Mouse (Mus musculus): ENCODE data around the gene Fbxo6. TPM values are rescaled to one million over a fixed set of nuclear protein-coding genes. Genes with fewer than 3 reads are reported as not detected.

Gene Fbxo6
- 0.88 TPM for polyA plus RNA-seq (2014; fragmentation: Illumina TruSeq; extraction: RNeasy Lipid Tissue Mini Kit (QIAGEN cat#74804); ENCODE audit: low read depth, low replicate concordance)

GRCm38 (mm10) chr4:148151267-148152168 lies at the start of gene Fbxo6:
TSS of gene Fbxo6 (minus strand) at chr4:148152140.

GRCm38 (mm10) chr4:148160436-148161390 lies 8.8 kb upstream of the Fbxo6 start, which contains the start of the genes Fbxo44 and Fbxo2:
TSS of gene Fbxo44 (minus strand) at chr4:148160482.
TSS of gene Fbxo2 (plus strand) at chr4:148160621.

GRCm38 (mm10) chr4:148130561-148131413 lies 21.2 kb downstream of the Fbxo6 start, which contains the start of gene Draxin:
TSS of gene Draxin (minus strand) at chr4:148130698.

GRCm38 (mm10) chr4:148130133-148130532 lies 21.8 kb downstream of the Fbxo6 start, which contains the start of gene Mad2l2:
TSS of gene Mad2l2 (plus strand) at chr4:148130384.

Other genes with a start within 250 kb of the Fbxo6 start
- gene Mfn2, start 247.4 kb downstream of the Fbxo6 start, polyA plus RNA-seq (2014; fragmentation: Illumina TruSeq; extraction: RNeasy Lipid Tissue Mini Kit (QIAGEN cat#74804); ENCODE audit: low read depth, low replicate concordance) = 21.8 TPM
- 1.1 TPM for gene Plod1, start 215.4 kb downstream of the Fbxo6 start, polyA plus RNA-seq (2014; fragmentation: Illumina TruSeq; extraction: RNeasy Lipid Tissue Mini Kit (QIAGEN cat#74804); ENCODE audit: low read depth, low replicate concordance)
- 16.7 TPM for gene 2510039O18Rik, start 211.2 kb downstream of the Fbxo6 start, polyA plus RNA-seq (2014; fragmentation: Illumina TruSeq; extraction: RNeasy Lipid Tissue Mini Kit (QIAGEN cat#74804); ENCODE audit: low read depth, low replicate concordance)
- gene Nppb, start 166.4 kb downstream of the Fbxo6 start, polyA plus RNA-seq (2014; fragmentation: Illumina TruSeq; extraction: RNeasy Lipid Tissue Mini Kit (QIAGEN cat#74804); ENCODE audit: low read depth, low replicate concordance) = not detected
- not detected for gene Nppa, start 151.4 kb downstream of the Fbxo6 start, polyA plus RNA-seq (2014; fragmentation: Illumina TruSeq; extraction: RNeasy Lipid Tissue Mini Kit (QIAGEN cat#74804); ENCODE audit: low read depth, low replicate concordance)
- gene Clcn6, start 113.3 kb downstream of the Fbxo6 start, polyA plus RNA-seq (2014; fragmentation: Illumina TruSeq; extraction: RNeasy Lipid Tissue Mini Kit (QIAGEN cat#74804); ENCODE audit: low read depth, low replicate concordance) = 2.4 TPM
- gene Mthfr, start 113.1 kb downstream of the Fbxo6 start, polyA plus RNA-seq (2014; fragmentation: Illumina TruSeq; extraction: RNeasy Lipid Tissue Mini Kit (QIAGEN cat#74804); ENCODE audit: low read depth, low replicate concordance) = 2.0 TPM
- gene Agtrap, start 64.1 kb downstream of the Fbxo6 start, polyA plus RNA-seq (2014; fragmentation: Illumina TruSeq; extraction: RNeasy Lipid Tissue Mini Kit (QIAGEN cat#74804); ENCODE audit: low read depth, low replicate concordance) = 11.2 TPM
- gene Mad2l2, start 21.8 kb downstream of the Fbxo6 start, polyA plus RNA-seq (2014; fragmentation: Illumina TruSeq; extraction: RNeasy Lipid Tissue Mini Kit (QIAGEN cat#74804); ENCODE audit: low read depth, low replicate concordance) = 1.2 TPM
- gene Draxin, start 21.4 kb downstream of the Fbxo6 start, polyA plus RNA-seq (2014; fragmentation: Illumina TruSeq; extraction: RNeasy Lipid Tissue Mini Kit (QIAGEN cat#74804); ENCODE audit: low read depth, low replicate concordance) = 0.16 TPM
- 1.6 TPM for gene Fbxo44, start 8.3 kb upstream of the Fbxo6 start, polyA plus RNA-seq (2014; fragmentation: Illumina TruSeq; extraction: RNeasy Lipid Tissue Mini Kit (QIAGEN cat#74804); ENCODE audit: low read depth, low replicate concordance)
- not detected for gene Fbxo2, start 8.5 kb upstream of the Fbxo6 start, polyA plus RNA-seq (2014; fragmentation: Illumina TruSeq; extraction: RNeasy Lipid Tissue Mini Kit (QIAGEN cat#74804); ENCODE audit: low read depth, low replicate concordance)
- gene Disp3, start 135.8 kb upstream of the Fbxo6 start, polyA plus RNA-seq (2014; fragmentation: Illumina TruSeq; extraction: RNeasy Lipid Tissue Mini Kit (QIAGEN cat#74804); ENCODE audit: low read depth, low replicate concordance) = not detected